Mouse (Mus musculus) right cerebral cortex, postnatal 4 days (tissue): ENCODE measurements around the gene Lyzl4.

ENCODE experiments used
- DNase-seq: peaks from one replicate; pipeline ENCODE4 v3.0.0-alpha.2; 2022

The Lyzl4 gene

DNA sequence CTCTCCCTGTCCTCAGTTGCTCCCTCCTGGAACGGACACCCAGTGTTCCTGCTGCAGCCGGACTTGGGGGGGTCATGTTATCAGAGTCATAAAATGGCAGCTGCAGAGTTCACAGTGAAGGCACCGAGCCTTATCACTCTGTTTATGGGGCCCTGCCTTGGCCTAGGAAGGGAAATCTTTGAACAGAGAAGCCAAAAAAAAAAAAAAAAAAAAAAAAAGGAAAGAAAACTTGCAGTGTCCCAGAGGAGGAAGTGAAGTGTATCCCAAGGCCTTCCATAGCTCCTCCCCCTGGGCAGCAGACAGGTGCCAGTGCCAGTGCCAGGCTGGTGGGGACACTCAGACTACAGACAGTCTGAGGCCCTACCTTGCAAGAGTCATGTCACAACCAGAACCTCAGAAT, 3.0 kb upstream of the Lyzl4 start:
- DNase-seq, result no peak

DNA sequence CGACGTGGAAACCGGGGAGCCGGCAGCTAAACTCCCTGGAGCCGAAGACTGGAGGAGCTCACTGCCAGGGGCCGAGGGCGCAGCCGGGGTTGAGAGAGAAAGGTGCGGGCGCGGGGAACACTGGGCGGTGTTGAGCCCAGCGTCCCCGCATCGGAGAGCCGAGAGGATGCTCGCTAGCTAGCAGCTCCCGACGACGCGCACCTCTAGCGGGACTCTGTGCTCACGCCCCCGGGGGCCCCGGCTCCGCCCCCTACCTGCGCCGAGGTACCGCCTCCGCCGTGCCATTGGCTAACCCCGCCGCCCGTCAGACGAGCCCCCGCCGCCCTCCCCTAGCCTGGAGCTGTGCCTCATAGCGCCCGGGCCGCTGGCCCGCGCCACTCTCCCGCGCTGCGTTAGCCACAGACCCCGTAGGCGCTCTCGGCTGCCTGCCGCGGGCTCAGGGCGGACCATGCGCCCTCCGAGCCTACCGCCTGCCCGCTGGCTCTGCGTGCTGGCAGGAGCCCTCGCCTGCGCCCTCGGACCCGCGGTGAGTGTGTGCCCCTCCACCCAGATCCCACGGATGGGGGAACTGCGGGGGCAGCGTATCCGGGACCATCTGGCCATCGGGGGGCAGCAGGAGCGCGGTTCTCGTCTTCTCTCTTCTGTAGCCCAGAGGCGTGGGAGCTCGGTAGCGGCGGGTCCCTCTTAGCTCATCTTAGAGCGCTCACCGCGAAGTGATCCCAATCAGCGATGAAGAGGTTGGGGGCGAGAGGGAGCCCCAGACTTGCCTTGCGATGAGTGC, 695 bp upstream of the Lyzl4 start, which contains the start of gene Vipr1:
Vipr1 (plus strand) TSS at position 316 of the 781 bp plus-strand sequence.
- DNase-seq, result peak; percentile 81

DNA sequence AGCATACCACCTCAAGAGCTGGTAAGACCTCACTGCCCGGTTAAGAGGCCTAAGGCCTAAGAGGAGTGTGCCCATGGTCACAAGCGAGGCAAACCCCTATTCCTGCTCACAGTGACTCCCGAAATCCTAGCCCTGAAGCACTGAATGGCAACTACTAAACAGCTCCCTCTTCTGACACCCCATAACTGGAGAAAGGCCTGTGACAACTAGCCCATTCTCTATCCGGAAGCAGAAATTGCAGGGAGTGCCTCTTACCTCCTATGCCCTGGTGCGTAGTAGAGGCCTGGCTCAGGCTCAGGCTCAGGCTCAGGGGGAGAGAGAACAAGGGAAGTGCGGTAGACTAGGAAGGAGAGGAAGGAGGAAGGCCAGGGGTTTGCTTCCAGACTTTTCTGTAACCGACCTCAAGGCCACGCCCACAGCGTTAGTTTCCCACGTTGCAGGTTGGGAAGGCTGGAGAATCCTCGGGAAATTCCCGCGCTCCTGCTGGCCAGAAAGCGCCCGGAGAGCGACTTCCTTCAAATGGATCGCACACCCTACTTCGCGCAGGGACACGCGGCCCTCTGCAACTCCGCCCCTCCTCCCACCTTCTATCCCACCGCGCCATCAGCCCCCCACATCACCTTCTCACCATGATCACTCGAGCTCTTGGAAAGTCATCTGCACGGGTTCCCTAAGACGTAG, 521 bp downstream of the Lyzl4 start:
- no peak for DNase-seq

DNA sequence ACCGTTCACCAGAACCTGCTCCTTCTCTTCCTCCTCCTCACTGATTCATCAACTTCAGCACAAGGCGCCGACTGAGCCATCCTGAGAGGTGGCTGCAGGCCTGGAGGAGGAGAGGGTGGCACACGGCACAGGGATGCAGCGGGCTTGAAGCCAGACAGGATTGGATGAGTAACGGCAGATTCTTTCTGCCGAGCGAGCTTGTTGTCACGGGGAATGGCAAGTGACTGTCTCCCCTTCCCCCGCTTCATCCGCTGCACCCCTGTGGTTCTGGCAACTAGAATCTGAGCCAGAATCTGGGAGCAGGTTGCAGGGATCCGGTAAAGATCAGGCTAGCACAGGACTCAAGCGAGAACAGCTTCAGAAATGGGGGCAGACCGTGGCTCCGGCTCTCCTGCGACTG, 2.1 kb downstream of the Lyzl4 start:
- DNase-seq, result peak; percentile 35

DNA sequence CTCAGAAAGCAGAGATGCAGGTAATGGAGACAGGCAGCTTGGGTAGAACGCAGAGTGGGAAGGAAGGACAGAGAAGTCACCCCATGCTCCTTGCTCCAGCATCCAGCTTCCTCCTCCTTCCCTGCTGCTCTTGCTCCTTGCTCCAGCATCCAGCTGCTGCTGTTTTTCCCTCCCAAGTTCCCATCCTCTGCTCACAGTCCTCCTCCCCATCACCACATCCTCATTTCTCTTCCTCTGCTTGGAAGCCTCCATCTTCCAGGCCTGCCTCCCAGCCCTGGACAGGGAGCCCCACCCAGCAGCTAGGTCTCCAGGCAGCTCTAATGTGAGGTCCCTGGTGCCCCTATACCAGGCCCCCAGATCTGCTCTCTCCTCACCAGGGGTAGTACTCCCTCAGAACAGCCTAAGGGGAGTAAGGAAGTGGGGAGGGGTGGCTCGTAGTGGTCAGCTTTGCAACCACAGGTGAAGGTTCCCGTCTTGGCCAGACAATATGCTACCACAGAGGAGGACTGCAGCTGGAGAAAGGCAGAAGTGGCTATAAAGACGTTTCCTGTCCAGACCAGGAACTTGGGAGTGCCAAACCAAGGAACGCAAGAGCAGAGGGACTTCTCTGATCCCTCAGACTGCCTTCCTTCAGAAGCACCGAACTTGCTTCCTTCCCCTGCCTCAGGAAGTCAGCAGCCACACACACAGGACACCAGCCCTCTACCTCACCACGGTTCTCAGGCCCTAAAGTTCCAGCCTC, 5.9 kb downstream of the Lyzl4 start:
- DNase-seq, result no peak

DNA sequence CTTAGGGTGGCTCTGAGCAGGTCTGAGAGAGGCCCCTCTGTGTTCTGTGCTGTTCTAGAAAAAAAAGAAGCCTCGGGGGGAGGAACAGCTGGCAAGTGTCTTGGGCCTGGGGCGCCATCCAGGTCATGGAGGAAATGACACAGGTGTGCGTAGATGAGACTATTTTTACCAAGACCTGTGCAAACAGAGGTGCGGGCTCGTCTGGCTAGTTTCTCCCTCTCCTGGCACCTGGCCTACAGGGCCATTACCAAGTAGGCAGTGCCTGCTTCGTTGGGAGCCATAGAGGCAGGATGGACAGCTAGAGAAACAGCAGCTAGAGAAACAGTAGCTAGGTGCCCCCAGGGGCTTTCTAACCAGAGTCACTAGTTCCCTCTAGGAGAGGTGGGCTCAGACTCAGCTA, 8.6 kb downstream of the Lyzl4 start:
- no peak for DNase-seq

DNA sequence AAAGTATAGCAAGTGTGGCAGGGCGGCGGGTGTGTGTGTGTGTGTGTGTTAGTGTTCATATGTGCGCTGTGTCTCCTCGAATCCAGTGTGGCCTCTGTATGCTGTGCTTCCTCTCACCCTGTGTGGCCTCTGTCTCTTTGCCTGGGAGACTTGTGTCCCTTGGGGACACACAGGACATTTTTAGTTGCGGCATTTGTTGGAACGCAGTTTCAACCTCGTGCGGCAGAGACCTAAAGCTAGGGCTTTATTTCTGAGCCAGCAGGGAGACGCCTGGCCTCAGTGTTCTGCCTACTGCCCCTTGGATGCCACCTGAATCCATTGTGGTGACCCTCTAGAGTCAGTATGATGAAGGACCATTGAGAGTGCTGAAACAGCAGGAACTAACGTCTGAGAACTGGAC, 9.0 kb downstream of the Lyzl4 start:
- DNase-seq, result no peak

DNA sequence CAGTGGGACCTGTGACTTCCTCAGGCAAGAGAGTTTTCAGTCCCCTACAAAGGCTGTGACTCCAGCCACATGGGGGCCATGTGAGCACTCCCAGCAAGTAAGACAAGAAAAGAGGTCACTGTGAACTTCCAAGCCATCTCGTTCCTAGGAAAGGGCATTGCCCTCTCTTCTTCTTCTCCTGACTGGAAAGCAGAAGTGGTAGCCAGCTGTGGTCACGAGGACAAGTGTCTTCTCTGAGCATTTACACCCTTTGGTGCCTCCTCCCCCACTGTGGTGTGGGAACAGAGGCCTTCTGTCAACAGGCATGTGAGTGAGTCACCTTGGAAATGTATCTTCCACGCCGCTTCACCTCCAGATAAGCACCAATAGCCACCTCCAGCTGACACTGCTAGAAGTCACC, 9.9 kb downstream of the Lyzl4 start:
- no peak for DNase-seq

DNA sequence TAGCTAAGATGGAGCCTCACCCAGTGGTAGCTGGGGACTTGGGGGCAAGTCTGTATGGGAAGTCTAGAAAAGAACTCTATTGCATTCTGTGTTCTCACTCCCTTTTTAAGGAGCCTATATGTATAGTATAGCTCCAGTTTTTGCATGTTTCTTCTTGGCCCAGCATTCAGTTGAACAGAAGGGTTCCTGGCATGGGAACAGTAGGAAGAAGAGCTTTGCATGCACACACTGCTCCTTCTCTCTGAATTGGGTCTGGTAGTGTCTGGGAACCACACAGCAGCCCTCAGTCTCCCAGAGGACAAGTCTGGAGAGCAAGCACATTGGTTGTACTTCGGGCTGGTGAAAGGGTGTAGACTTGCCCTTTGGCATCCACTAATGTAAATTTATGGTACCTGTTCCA, 11.3 kb downstream of the Lyzl4 start:
- no peak for DNase-seq

DNA sequence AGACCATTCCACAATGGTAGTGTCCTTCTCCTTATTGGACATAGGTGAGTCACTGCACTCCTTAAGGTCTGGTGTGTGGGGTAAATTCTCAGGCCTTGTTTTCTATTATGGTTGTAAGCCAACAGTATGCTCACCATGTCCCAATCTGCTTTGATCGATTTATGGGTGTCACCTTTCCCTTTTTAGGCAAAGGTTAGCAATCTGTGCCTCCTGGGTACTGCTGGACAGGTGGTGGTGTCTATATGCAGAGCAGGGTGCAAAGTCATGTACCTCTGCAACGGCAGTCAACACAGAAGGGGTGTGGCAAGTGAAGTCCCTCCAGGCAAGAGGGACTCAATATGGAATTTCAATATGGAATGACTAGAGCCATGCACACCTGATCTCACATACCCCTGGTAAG, 17.0 kb downstream of the Lyzl4 start:
- DNase-seq, result no peak

DNA sequence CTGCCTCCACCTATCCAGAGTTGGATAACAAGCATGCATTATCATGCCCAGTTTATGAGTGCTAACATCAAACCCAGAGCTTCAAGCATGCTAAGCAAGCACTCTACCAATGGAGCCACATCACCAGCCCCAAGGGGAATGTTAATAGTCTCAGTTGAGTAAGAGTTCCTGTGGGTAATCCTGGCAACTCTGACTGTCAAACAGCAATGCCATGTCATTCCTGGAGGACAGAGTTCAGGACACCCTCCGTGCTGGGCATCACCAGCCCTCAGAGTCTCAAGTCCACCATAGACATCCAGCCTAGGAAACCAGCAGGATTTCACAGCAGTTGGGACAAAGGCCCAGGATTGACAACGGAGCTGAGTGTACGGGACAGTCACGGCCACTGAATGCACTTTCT, 18.7 kb downstream of the Lyzl4 start:
- no peak for DNase-seq

DNA sequence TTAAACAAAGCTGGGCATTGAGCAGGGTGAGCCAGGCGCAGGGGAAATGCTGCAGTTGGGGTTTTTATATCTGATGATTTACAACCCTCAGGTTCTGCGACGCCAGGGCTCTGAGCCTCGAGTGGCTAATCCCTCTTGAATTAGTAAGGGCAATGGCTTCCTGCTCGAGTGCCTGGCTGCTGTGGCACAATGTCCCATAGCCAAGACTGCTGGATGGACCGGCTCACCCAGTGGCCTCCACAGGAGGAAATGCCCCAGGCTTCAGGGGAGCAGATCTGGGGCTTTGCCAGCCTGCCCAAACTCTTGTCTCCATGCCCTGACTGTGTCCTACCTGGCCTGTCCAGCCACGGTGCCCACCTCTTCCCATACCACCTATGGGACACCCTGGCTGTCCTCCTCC, 22.5 kb downstream of the Lyzl4 start:
- DNase-seq, result no peak

DNA sequence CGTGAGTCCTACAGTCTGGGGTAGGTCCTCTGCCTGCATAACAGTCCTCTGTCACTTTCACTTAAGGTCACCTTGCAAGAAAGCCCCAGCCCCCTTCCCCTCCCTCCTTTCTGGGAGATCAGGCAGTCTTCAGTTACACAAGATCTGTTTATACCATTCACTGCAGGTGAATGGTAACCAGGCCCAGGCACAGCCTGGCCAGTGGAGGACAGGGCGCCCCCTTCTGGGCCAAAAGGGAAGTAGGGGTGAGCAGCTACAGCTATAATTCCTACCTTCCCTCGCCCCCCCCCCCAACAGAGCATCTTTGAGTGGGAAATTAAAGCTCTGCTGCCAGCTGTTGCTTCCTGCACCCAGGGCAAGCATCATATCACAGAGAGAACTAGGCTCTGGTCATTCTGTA, 25.4 kb downstream of the Lyzl4 start:
- DNase-seq, result no peak

DNA sequence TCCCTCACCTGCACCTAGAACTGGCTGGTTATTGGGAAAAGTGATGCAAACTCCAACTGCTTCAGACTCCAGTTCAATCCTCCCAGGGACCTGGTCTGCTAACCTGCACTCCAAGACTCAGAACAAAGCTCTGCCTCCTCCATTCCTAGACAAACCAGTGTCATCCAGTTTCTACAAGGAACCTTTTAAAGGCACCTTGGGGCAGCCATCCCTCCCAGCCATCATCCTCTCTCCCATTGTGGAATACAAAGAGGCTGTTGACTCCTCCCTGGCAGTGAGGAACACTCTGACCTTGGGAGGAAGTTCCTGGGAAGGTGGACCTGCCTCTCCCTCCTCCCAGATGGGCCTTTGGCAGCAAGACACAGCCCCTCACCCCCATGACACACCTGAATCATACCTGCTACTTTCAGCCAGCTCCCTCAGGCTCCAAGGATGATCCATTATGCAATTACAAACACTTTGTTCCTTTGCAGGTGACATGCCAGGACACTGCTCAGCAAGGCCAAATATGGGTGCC, 27.6 kb downstream of the Lyzl4 start:
- DNase-seq, result no peak

DNA sequence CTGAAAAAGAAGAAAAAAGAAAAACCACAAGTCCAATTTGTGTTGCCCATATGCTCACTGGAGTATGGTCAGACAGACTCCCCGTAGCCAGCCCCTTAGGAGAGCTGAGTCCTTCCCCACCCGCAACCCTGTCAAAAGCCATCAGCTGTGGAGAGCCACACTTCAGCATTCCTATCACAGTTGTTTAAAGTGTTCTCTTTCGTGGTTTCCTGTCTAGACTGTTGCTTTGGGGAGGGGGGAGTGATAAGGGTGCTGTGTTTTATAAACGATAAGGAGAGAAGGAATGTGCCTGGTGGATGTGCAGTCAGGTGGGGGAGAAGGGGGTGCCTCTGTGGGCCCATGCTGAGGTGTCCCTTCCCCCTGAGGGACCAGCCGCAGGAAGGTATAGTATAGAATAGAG, 28.7 kb downstream of the Lyzl4 start:
- DNase-seq, result no peak

DNA sequence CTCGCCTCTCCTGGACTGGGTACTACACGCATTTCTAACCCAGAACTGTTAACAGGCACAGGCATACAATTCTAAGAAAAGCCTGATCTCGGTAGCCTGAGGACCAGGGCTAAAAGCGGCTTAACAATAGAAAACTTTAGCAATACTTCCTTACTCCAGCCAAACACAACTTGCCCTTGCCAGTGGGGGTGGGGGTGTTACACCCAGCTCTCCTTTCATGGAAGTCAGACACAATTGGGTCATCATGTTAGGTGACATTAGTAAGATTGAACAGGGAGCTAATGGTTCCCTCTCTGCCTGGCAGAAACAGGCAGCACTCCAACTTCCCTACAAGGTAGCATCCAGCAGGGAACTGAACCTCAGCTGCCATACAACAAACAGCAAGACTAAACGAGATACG, 32.5 kb downstream of the Lyzl4 start:
- no peak for DNase-seq

DNA sequence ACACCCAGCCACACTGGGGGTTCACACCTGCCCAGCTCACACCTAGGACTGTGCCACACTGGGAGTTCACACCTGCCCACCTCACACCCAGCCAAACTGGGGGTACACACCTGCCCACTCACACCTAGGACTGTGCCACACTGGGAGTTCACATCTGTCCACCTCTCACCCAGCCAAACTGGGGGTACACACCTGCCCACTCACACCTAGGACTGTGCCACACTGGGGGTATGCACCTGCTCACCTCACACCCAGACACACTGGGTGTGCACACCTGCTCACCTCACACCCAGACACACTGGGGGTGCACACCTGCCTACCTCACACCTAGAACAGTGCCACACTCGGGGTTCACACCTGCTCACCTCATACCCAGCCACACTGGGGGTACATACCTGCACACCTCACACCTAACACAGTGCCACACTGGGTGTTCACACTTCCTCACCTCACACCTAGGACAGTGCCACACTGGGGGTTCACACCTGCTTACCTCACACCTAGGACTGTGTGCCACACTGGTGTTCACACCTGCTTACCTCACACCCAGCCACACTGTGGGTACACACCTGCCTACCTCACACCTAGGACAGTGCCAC, 35.3 kb downstream of the Lyzl4 start:
- DNase-seq, result no peak

DNA sequence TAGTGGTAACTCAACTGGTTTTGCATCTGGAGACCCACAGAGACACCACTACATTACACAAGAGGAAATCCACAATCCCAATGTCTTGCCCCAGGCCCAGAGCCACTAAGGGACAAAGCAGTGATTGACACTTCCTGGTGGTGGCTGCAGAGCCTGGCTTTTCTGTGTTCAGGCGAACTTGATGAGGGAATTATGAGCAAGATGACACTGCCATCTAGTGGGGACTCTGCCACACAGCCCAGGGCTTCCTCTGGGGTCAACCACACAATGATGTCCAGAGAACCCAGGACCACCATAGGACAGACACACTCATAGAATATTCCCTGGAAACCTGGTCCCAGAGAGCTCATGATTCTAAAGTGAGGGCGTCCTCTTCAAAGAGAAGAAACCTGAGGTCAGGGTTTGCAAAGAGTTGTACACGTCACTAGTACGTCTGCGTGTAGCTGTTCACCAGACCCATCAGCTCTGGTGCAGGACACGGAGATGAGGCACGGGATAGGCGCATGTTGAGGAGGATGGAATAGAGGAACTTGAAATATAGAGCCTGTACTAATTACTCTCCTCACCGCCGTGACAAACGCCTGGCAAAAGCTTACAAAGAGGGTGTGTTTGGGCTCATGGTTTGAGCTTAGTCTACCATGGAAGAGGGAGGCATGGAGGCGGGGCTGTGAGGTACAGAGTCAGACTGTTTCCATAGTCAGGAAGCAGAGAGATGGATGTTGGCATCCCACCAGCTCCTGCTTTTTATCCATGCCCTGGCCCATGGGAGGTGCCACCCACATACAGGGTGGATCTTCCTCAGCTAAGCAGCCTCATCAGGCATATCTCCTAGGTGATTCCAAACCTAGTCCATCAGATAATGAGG, 36.2 kb downstream of the Lyzl4 start:
- DNase-seq, result peak; percentile 75

DNA sequence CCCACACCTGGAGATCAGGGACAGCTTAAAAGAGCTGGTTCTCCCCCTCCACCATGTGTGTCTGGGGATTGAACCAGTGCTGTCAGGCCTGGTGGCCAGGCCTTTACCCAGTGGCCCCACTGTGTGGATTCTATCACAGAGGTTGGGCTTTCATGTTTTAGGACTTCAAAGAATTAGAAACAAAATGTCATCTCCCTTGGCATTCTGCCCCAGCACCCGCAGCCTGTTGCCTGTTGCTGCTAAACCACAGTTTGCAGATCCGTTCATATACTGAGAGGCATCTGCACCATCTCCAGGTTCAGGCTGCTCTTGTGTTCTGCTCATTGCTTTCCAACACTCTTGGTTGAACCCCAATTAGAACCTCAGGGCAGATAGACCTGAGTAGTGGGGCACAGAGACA, 39.5 kb downstream of the Lyzl4 start:
- DNase-seq, result peak; percentile 24

DNA sequence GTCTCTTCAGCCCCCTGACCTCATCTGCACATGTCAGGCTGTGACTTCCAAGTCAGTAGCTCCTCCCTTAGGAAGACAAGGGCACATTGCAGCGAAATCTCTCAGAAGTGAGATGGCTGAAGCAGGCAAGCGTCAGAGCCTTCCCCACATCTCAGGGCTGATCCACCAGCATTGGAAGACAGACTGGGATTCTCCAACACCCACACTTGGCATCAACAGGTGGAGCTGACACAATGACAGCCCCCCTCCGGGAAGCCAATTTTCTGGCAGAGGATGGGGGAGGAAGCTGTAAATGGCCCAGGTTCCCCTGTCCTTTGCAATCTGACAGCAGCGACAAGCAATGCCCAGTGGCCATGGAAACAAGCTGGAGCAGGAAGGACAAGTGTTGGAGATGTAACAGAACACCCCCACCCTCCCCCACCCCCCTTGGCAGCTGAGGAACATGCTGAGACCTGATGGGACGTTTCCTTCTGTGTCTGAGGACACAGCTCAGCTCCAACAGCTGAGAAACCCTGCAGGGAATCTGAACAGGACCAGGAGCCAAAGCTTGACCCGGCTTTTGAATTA, 41.0 kb downstream of the Lyzl4 start:
- DNase-seq, result peak; percentile 20

DNA sequence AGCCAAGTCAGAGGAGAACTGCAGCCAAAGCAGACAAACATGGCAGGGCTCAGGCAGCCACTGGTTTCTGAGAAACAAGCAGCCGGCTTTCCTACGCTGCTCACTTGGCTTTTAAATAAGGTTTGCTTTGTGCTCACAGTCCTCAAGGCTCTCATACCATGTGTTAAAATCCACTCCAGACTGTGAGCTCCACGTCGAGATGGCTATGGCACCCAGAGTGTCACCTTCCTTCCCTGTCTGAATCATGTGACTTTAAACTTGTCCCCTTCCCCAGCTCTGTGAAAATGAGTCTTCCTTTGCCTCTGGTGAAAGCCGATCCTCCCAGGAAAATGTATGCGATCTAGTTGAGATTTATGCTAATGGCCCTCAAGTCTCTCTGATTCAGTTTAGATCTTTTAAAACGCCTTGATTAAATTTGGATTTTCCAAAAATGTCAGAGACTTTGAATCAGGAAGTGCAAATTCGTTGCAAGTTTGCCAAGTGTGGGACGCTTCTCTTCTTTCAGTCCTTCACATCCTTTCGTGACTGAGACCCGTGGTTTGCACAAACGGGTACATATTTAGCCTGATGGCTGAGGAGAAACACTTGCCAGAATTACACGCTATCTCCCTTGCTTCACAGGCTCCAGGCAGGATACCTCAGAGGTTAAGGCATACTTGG, 41.6 kb downstream of the Lyzl4 start:
- peak; percentile 27 for DNase-seq
